Mouse (Mus musculus) adrenal gland, adult 8-10 months (tissue): Measurements from ENCODE around the gene Kcnj1. TPM values are rescaled to one million over a fixed set of nuclear protein-coding genes. Genes with fewer than 3 reads are reported as not detected.

Source experiments
- total RNA-seq, 4 experiments: library from RNA; stranded (reverse); gene quantifications; 2 replicates each; pipeline ENCODE4 v1.2.4; 2022

Gene Kcnj1
- total RNA-seq, 4 experiments from 2014 or later = not detected

Other genes with a start within 250 kb of the Kcnj1 start
- gene Kcnj5, start 28.1 kb upstream of the Kcnj1 start, total RNA-seq = 1 to 10 TPM in 3 of 4 experiments, under 1 TPM in 1; 0.66 to 2.1 (median 1.8) TPM
- 10 to 100 TPM; 12.0 to 20.5 (median 15.5) TPM for gene Fli1, start 170.4 kb downstream of the Kcnj1 start, total RNA-seq